ENCODE assay signal across 9 mouse cellular contexts in genomic region chr11:63412364-63412991, GRCm38 (mm10).
A peak's percentile ranks its signal among the peaks of the same experiment; 100 is the strongest.
DNase-seq lines count a peak whose midpoint lies in the region; ATAC-seq and TF ChIP-seq lines count a peak whose summit lies in the region.
"Had no signal": no experiment of that assay in that cellular context is flagged by ENCODE, and none has a peak within 500 bp of the region (broad histone marks: within the 10 kb centered on the region; RNA-seq: fewer than 3 reads in every experiment).

No protein-coding gene starts in this region.

- no peaks in the 10 kb centered on the region for H3K36me3 ChIP-seq in embryonic facial prominence, embryonic 15.5 days
- no peaks in the 10 kb centered on the region for H3K36me3 ChIP-seq in limb, embryonic 13.5 days

- peak overlapping the region; percentile 47 for H3K4me2 ChIP-seq in embryonic facial prominence, embryonic 15.5 days (replicated peaks)
- H3K4me2 ChIP-seq in limb, embryonic 13.5 days (replicated peaks): peak overlapping the region; percentile 57

- no peak for TF ChIP-seq CTCF in left cerebral cortex, adult 2 months (IDR thresholded peaks at IDR 0.05)

- peak overlapping the region; percentile 26 for H3K4me3 ChIP-seq in left cerebral cortex, adult 2 months
- H3K4me3 ChIP-seq in embryonic facial prominence, embryonic 15.5 days (replicated peaks): peak overlapping the region; percentile 31
- H3K4me3 ChIP-seq in limb, embryonic 13.5 days: peak overlapping the region; percentile 17

- no peaks in the 10 kb centered on the region for H3K9me3 ChIP-seq in embryonic facial prominence, embryonic 15.5 days (replicated peaks)
- H3K9me3 ChIP-seq in limb, embryonic 13.5 days: no peaks in the 10 kb centered on the region

- H3K4me1 ChIP-seq in embryonic facial prominence, embryonic 15.5 days: peaks cover 12% of the 10 kb centered on the region
- peaks cover 16% of the 10 kb centered on the region for H3K4me1 ChIP-seq in limb, embryonic 13.5 days

- no peak overlapping the region for H3K27ac ChIP-seq in left cerebral cortex, adult 2 months
- no peak overlapping the region for H3K27ac ChIP-seq in embryonic facial prominence, embryonic 15.5 days (replicated peaks)
- H3K27ac ChIP-seq in limb, embryonic 13.5 days: no peak overlapping the region

- 14% methylated on average over 18 of the region's 18 CpGs for WGBS in embryonic facial prominence, embryonic 15.5 days
- 10% methylated on average over 18 of the region's 18 CpGs for WGBS in limb, embryonic 13.5 days

- ATAC-seq in embryonic facial prominence, embryonic 15.5 days (ENCODE audit: insufficient number of reproducible peaks, low FRiP score, low TSS enrichment, low read depth): no peak
- ATAC-seq in limb, embryonic 13.5 days (ENCODE audit: low FRiP score, low read depth): no peak

- DNase-seq in left cerebral cortex, adult 2 months (ENCODE audit: extremely low spot score in 1 of 2, low spot score in 2 of 2): no peak
- DNase-seq in left cerebral cortex, adult 8-10 months (ENCODE audit: low spot score in 2 of 2): no peak
- peak; percentile 86 for DNase-seq in retina, postnatal 1 day
- no peak for DNase-seq in adrenal gland, adult (ENCODE audit: inconsistent age in 2 of 2, low spot score in 1 of 2)
- DNase-seq in right cerebral cortex, postnatal 4 days: no peak
- DNase-seq in right cerebral cortex, postnatal 36 days (ENCODE audit: low spot score in 2 of 2): no peak
- DNase-seq: thymus, postnatal 14 days had no signal

- intact Hi-C loops in left cerebral cortex, adult 2 months (cut with DNase I): no loop called here

- no peaks in the 10 kb centered on the region for H3K27me3 ChIP-seq in embryonic facial prominence, embryonic 15.5 days
- peaks cover 26% of the 10 kb centered on the region for H3K27me3 ChIP-seq in limb, embryonic 13.5 days

- H3K9ac ChIP-seq in embryonic facial prominence, embryonic 15.5 days: 0 out of 2 replicates have a peak overlapping the region, but pooled peaks have one; percentile 4
- peak overlapping the region; percentile 1; the same call in 1 of the 2 replicates for H3K9ac ChIP-seq in limb, embryonic 13.5 days
